Mouse (Mus musculus) cerebellum, adult 2 months (tissue): Measurements from ENCODE around the gene Odf4. TPM values are rescaled to one million over a fixed set of nuclear protein-coding genes. Genes with fewer than 3 reads are reported as not detected.

Experiments
- DNase-seq, 2 experiments: peaks; one replicate each; pipeline ENCODE4 v3.0.0; 2021
- H3K27ac ChIP-seq: fragments of 200-500 bp; 2 replicates; pipeline ENCODE4 v1.5.1; 2012; ENCODE audit warnings: low read length, control low read depth, inconsistent platforms; ENCODE audit not compliant: insufficient read depth
- H3K27me3 ChIP-seq: fragments of 200-500 bp; 2 replicates; pipeline ENCODE4 v1.6.1; 2012; ENCODE audit warnings: inconsistent platforms, mild to moderate bottlenecking, low read length, moderate library complexity; ENCODE audit not compliant: control insufficient read depth, insufficient read depth
- H3K4me1 ChIP-seq: fragments of 200-500 bp; 2 replicates; pipeline ENCODE4 v1.6.1; 2011; ENCODE audit warnings: low read length; ENCODE audit not compliant: control insufficient read depth, insufficient read depth
- H3K4me3 ChIP-seq: fragments of 200-500 bp; replicated peaks from 2 replicates; pipeline ENCODE3; 2011; ENCODE audit warnings: mild to moderate bottlenecking, low read depth, low read length, control low read depth; ENCODE audit not compliant: insufficient read depth
- CTCF ChIP-seq: fragments of 200-500 bp; IDR thresholded peaks from 2 replicates; pipeline ENCODE4 v1.5.1; 2011; ENCODE audit warnings: low read depth, mild to moderate bottlenecking, control low read depth, low read length, moderate library complexity, borderline replicate concordance; ENCODE audit not compliant: insufficient read depth
- POLR2A ChIP-seq: fragments of 200-500 bp; IDR thresholded peaks from 2 replicates; pipeline ENCODE4 v1.6.1; 2011; ENCODE audit warnings: low read length, control low read depth, borderline replicate concordance; ENCODE audit not compliant: insufficient read depth
- WGBS: fragments of 180-500 bp; shearing (Covaris S2); methylation state at CpG from one replicate; pipeline ENCODE4 v1.1.7; 2018; 5-methylcytosine and 5-hydroxymethylcytosine counted together
- polyA plus RNA-seq: library from polyadenylated mRNA; depleted of rRNA; stranded (reverse); fragments of >200 nt; gene quantifications from 2 replicates; pipeline ENCODE4 v1.2.3, GENCODE M21; 2012

The Odf4 gene
- polyA plus RNA-seq, 1 experiment, result 1.0 TPM

- TF ChIP-seq POLR2A (no peak), CTCF (peak; percentile 60; the same call in 1 of the 2 replicates)
- Histone ChIP-seq H3K4me1 (no peaks in the 10 kb centered on the region), H3K27ac (no peak overlapping the region), H3K27me3 (no peaks in the 10 kb centered on the region), H3K4me3 (no peak overlapping the region)
- 75% methylated on average over 8 of the region's 8 CpGs for WGBS
- peak; percentile 66 to 68 for DNase-seq
Measured at GRCm38 (mm10) chr11:68904375-68905137, 22.3 kb downstream of the Odf4 start.

- no peak overlapping the region for H3K4me3 ChIP-seq
- WGBS, result 78% methylated on average over 2 of the region's 2 CpGs
- TF ChIP-seq CTCF (no peak), POLR2A (no peak)
- H3K4me1 ChIP-seq, result no peaks in the 10 kb centered on the region
- no peak overlapping the region for H3K27ac ChIP-seq
- no peak for DNase-seq
- H3K27me3 ChIP-seq, result no peaks in the 10 kb centered on the region
Measured at GRCm38 (mm10) chr11:68903775-68904174, 23.1 kb downstream of the Odf4 start.

GRCm38 (mm10) chr11:68902823-68903222, 24.1 kb downstream of the Odf4 start:
- no peak overlapping the region for H3K4me3 ChIP-seq
- TF ChIP-seq POLR2A (no peak), CTCF (no peak)
- no peaks in the 10 kb centered on the region for H3K4me1 ChIP-seq
- no peak overlapping the region for H3K27ac ChIP-seq
- DNase-seq, result no peak
- WGBS, result 80% methylated on average over 5 of the region's 5 CpGs
- H3K27me3 ChIP-seq, result no peaks in the 10 kb centered on the region

- TF ChIP-seq POLR2A (no peak), CTCF (no peak)
- Histone ChIP-seq H3K4me3 (peak overlapping the region; percentile 88), H3K4me1 (no peaks in the 10 kb centered on the region), H3K27me3 (no peaks in the 10 kb centered on the region), H3K27ac (no peak overlapping the region)
- no peak for DNase-seq
- WGBS, result 3% methylated on average over 11 of the region's 11 CpGs
Measured at GRCm38 (mm10) chr11:68902367-68902766, 24.5 kb downstream of the Odf4 start.

- DNase-seq, result no peak
- Histone ChIP-seq H3K27ac (no peak overlapping the region; the same call in 1 of the 2 replicates), H3K4me1 (no peaks in the 10 kb centered on the region), H3K4me3 (peak overlapping the region; percentile 88), H3K27me3 (no peaks in the 10 kb centered on the region)
- TF ChIP-seq POLR2A, result no peak
- no peak for TF ChIP-seq CTCF
- under 1% methylated on average over 10 of the region's 10 CpGs for WGBS
Measured at GRCm38 (mm10) chr11:68902047-68902364, 24.9 kb downstream of the Odf4 start.

GRCm38 (mm10) chr11:68901351-68902046, 25.4 kb downstream of the Odf4 start, which contains the start of gene Rpl26:
Gene Rpl26 (plus strand): TSS chr11:68901583.
- TF ChIP-seq POLR2A, result peak; percentile 86
- TF ChIP-seq CTCF, result peak; percentile 92
- Histone ChIP-seq H3K27ac (peak within 1 kb of the TSS; percentile 41; the same call in 1 of the 2 replicates), H3K27me3 (no peaks in the 10 kb centered on the region), H3K4me1 (no peaks in the 10 kb centered on the region), H3K4me3 (peak within 1 kb of the TSS; percentile 88)
- DNase-seq, result peak; percentile 98 to 100
- WGBS, result under 1% methylated on average over 52 of the region's 52 CpGs

- Histone ChIP-seq H3K27ac (0 out of 2 replicates have a peak overlapping the region, but pooled peaks have one; percentile 41), H3K4me3 (peak overlapping the region; percentile 77), H3K27me3 (no peaks in the 10 kb centered on the region), H3K4me1 (no peaks in the 10 kb centered on the region)
- WGBS, result 26% methylated on average over 31 of the region's 31 CpGs
- DNase-seq, result no peak
- no peak for TF ChIP-seq CTCF
- TF ChIP-seq POLR2A, result no peak
Measured at GRCm38 (mm10) chr11:68900519-68901350, 26.1 kb downstream of the Odf4 start.
